Mouse (Mus musculus) ES-Bruce4 (cell line): ENCODE measurements around the gene Gm36210.

Experiments used
- CTCF ChIP-seq: IDR thresholded peaks from one replicate; pipeline ENCODE4 v1.8.1; 2011; ENCODE audit warnings: low read depth, low read length
- EP300 ChIP-seq: IDR thresholded peaks from 2 replicates; pipeline ENCODE4 v1.6.1; 2011; ENCODE audit warnings: low read depth, low read length; ENCODE audit not compliant: insufficient read depth
- POLR2A ChIP-seq: IDR thresholded peaks from one replicate; pipeline ENCODE4 v1.8.1; 2011; ENCODE audit warnings: low read length; ENCODE audit not compliant: insufficient read depth

- TF ChIP-seq CTCF (no peak), POLR2A (no peak), EP300 (no peak)
Observed at GRCm38 (mm10) chr7:4936832-4937231, 30.5 kb upstream of the Gm36210 start.
